Mouse (Mus musculus) lung, postnatal 14 days (tissue): ENCODE results near the gene Ccng2.

Experiments
- DNase-seq: peaks from one replicate; pipeline ENCODE4 v3.0.0; 2021

The Ccng2 gene

GRCm38 (mm10) chr5:93266883-93267704 lies at the start of gene Ccng2:
TSS of gene Ccng2 (plus strand) at chr5:93267257.
- DNase-seq = peak; percentile 97

- DNase-seq = no peak
These were observed 48.7 kb upstream of the Ccng2 start for GRCm38 (mm10) chr5:93218375-93218774.

- peak; percentile 59 for DNase-seq
These were observed 45.4 kb upstream of the Ccng2 start for GRCm38 (mm10) chr5:93221661-93222060.

GRCm38 (mm10) chr5:93224549-93224948 lies 42.5 kb upstream of the Ccng2 start:
- DNase-seq = no peak

GRCm38 (mm10) chr5:93227157-93227556 lies 39.9 kb upstream of the Ccng2 start:
- DNase-seq = no peak

GRCm38 (mm10) chr5:93229527-93229926 lies 37.5 kb upstream of the Ccng2 start:
- no peak for DNase-seq

- no peak for DNase-seq
These were observed 35.3 kb upstream of the Ccng2 start for GRCm38 (mm10) chr5:93231721-93232120.

- DNase-seq = no peak
These were observed 34.2 kb upstream of the Ccng2 start for GRCm38 (mm10) chr5:93232838-93233237.

- DNase-seq = no peak
These were observed 32.9 kb upstream of the Ccng2 start for GRCm38 (mm10) chr5:93234130-93234529.

GRCm38 (mm10) chr5:93234605-93235004 lies 32.5 kb upstream of the Ccng2 start:
- DNase-seq = no peak

GRCm38 (mm10) chr5:93235888-93236287 lies 31.2 kb upstream of the Ccng2 start:
- DNase-seq = no peak

GRCm38 (mm10) chr5:93236541-93236940 lies 30.5 kb upstream of the Ccng2 start:
- DNase-seq = no peak

- DNase-seq = no peak
These were observed 27.2 kb upstream of the Ccng2 start for GRCm38 (mm10) chr5:93239590-93240544.

- no peak for DNase-seq
These were observed 21.8 kb upstream of the Ccng2 start for GRCm38 (mm10) chr5:93245280-93245679.

GRCm38 (mm10) chr5:93249940-93250578 lies 17.0 kb upstream of the Ccng2 start:
- DNase-seq = no peak

- peak; percentile 71 for DNase-seq
These were observed 15.9 kb upstream of the Ccng2 start for GRCm38 (mm10) chr5:93251001-93251760.

GRCm38 (mm10) chr5:93255759-93256265 lies 11.2 kb upstream of the Ccng2 start:
- no peak for DNase-seq

- DNase-seq = no peak
These were observed 10.1 kb upstream of the Ccng2 start for GRCm38 (mm10) chr5:93256820-93257405.

- no peak for DNase-seq
These were observed 7.7 kb upstream of the Ccng2 start for GRCm38 (mm10) chr5:93259349-93259748.

GRCm38 (mm10) chr5:93260983-93261382 lies 6.1 kb upstream of the Ccng2 start:
- no peak for DNase-seq

- peak; percentile 64 for DNase-seq
These were observed 4.3 kb upstream of the Ccng2 start for GRCm38 (mm10) chr5:93262751-93263150.
